Mouse (Mus musculus): ENCODE results near the gene Cntnap5c. TPM values are rescaled to one million over a fixed set of nuclear protein-coding genes. Genes with fewer than 3 reads are reported as not detected.

Cntnap5c gene
- total RNA-seq, 2 experiments from 2014 or later = 17.8 to 23.5 TPM

- no peak for DNase-seq (ENCODE audit: low spot score in 2 of 2)
Measured at GRCm38 (mm10) chr17:58002845-58003244, 233.5 kb downstream of the Cntnap5c start.

GRCm38 (mm10) chr17:58003322-58003721, 234.0 kb downstream of the Cntnap5c start:
- DNase-seq (ENCODE audit: low spot score in 2 of 2) = no peak

GRCm38 (mm10) chr17:58004491-58004890, 235.1 kb downstream of the Cntnap5c start:
- DNase-seq (ENCODE audit: low spot score in 2 of 2) = no peak

GRCm38 (mm10) chr17:58041178-58041577, 271.8 kb downstream of the Cntnap5c start:
- DNase-seq (ENCODE audit: low spot score in 2 of 2) = no peak

- no peak for DNase-seq (ENCODE audit: low spot score in 2 of 2)
Measured at GRCm38 (mm10) chr17:58045149-58045548, 275.8 kb downstream of the Cntnap5c start.

- no peak for DNase-seq (ENCODE audit: low spot score in 2 of 2)
Measured at GRCm38 (mm10) chr17:58069912-58070311, 300.5 kb downstream of the Cntnap5c start.

GRCm38 (mm10) chr17:58082676-58083075, 313.3 kb downstream of the Cntnap5c start:
- DNase-seq (ENCODE audit: low spot score in 2 of 2) = peak; percentile 30 to 61

GRCm38 (mm10) chr17:58104505-58104904, 335.1 kb downstream of the Cntnap5c start:
- DNase-seq (ENCODE audit: low spot score in 2 of 2) = no peak

GRCm38 (mm10) chr17:58107901-58108300, 338.5 kb downstream of the Cntnap5c start:
- no peak for DNase-seq (ENCODE audit: low spot score in 2 of 2)

- no peak for DNase-seq (ENCODE audit: low spot score in 2 of 2)
Measured at GRCm38 (mm10) chr17:58108335-58108734, 339.0 kb downstream of the Cntnap5c start.

- peak; percentile 4 to 70 for DNase-seq (ENCODE audit: low spot score in 2 of 2)
Measured at GRCm38 (mm10) chr17:58187171-58187570, 417.8 kb downstream of the Cntnap5c start.

GRCm38 (mm10) chr17:58201148-58201547, 431.8 kb downstream of the Cntnap5c start:
- no peak for DNase-seq (ENCODE audit: low spot score in 2 of 2)

GRCm38 (mm10) chr17:58268058-58268457, 498.7 kb downstream of the Cntnap5c start:
- no peak for DNase-seq (ENCODE audit: low spot score in 2 of 2)

GRCm38 (mm10) chr17:58351310-58351709, 581.9 kb downstream of the Cntnap5c start:
- DNase-seq (ENCODE audit: low spot score in 2 of 2) = no peak

GRCm38 (mm10) chr17:58356224-58356623, 586.9 kb downstream of the Cntnap5c start:
- DNase-seq (ENCODE audit: low spot score in 2 of 2) = no peak

- DNase-seq (ENCODE audit: low spot score in 2 of 2) = no peak
Measured at GRCm38 (mm10) chr17:58363582-58364267, 594.4 kb downstream of the Cntnap5c start.

GRCm38 (mm10) chr17:58370089-58370488, 600.7 kb downstream of the Cntnap5c start:
- no peak for DNase-seq (ENCODE audit: low spot score in 2 of 2)

- DNase-seq (ENCODE audit: low spot score in 2 of 2) = peak; percentile 17 to 60
Measured at GRCm38 (mm10) chr17:58407769-58408168, 638.4 kb downstream of the Cntnap5c start.

- no peak for DNase-seq (ENCODE audit: low spot score in 2 of 2)
Measured at GRCm38 (mm10) chr17:58408756-58409155, 639.4 kb downstream of the Cntnap5c start.

- no peak for DNase-seq (ENCODE audit: low spot score in 2 of 2)
Measured at GRCm38 (mm10) chr17:58437443-58437842, 668.1 kb downstream of the Cntnap5c start.
